In genomic region chr6:118946660-118947059, GRCm38 (mm10) we compare ENCODE assay signal across 24 mouse cellular contexts.
DNase-seq lines count a peak whose midpoint lies in the region; ATAC-seq and TF ChIP-seq lines count a peak whose summit lies in the region.
"Had no signal": no experiment of that assay in that cellular context is flagged by ENCODE, and none has a peak within 500 bp of the region (broad histone marks: within the 10 kb centered on the region; RNA-seq: fewer than 3 reads in every experiment).

No protein-coding gene starts in this region.

- WGBS in heart, postnatal 0 days = 69% methylated on average over 6 of the region's 6 CpGs
- WGBS in lung, embryonic 14.5 days = 45% methylated on average over 6 of the region's 6 CpGs
- WGBS in lung, adult 2 months = 54% methylated on average over 6 of the region's 6 CpGs

- no peaks in the 10 kb centered on the region for H3K9me3 ChIP-seq in heart, postnatal 0 days (replicated peaks; ENCODE audit: control insufficient read depth, low read length)
- no peaks in the 10 kb centered on the region for H3K9me3 ChIP-seq in lung, embryonic 14.5 days (ENCODE audit: low read depth, low read length)
- H3K9me3 ChIP-seq: hindbrain, embryonic 10.5 days; limb, embryonic 13.5 days; liver, embryonic 12.5 days; neural tube, embryonic 13.5 days had no signal

- H3K9ac ChIP-seq in heart, postnatal 0 days (replicated peaks; ENCODE audit: low read depth, low read length) = no peak overlapping the region
- no peak overlapping the region for H3K9ac ChIP-seq in lung, embryonic 14.5 days
- H3K9ac ChIP-seq: limb, embryonic 13.5 days; liver, embryonic 12.5 days; neural tube, embryonic 13.5 days had no signal

- H3K4me3 ChIP-seq in heart, postnatal 0 days (ENCODE audit: low read depth, low read length) = no peak overlapping the region
- no peak overlapping the region for H3K4me3 ChIP-seq in lung, embryonic 14.5 days (ENCODE audit: low read depth, low read length)
- H3K4me3 ChIP-seq in lung, adult 2 months (replicated peaks; ENCODE audit: extremely low read depth, low read depth, low read length) = no peak overlapping the region
- H3K4me3 ChIP-seq: hindbrain, embryonic 10.5 days; limb, embryonic 13.5 days; liver, embryonic 12.5 days; myocyte; neural tube, embryonic 13.5 days had no signal

- TF ChIP-seq CTCF in heart, postnatal 0 days (IDR thresholded peaks at IDR 0.05; ENCODE audit: low read depth) = no peak
- no peak for TF ChIP-seq CTCF in lung, embryonic 14.5 days (IDR thresholded peaks at IDR 0.05; ENCODE audit: low read depth)
- no peak for TF ChIP-seq CTCF in lung, adult 2 months (IDR thresholded peaks at IDR 0.05; ENCODE audit: insufficient read depth, low read length)

- intact Hi-C loops in heart, postnatal 25 days (cut with DNase I) = no loop called here

- no peaks in the 10 kb centered on the region for H3K36me3 ChIP-seq in heart, postnatal 0 days (replicated peaks; ENCODE audit: control insufficient read depth, insufficient read depth, low read length)
- H3K36me3 ChIP-seq in lung, embryonic 14.5 days (ENCODE audit: insufficient read depth) = no peaks in the 10 kb centered on the region
- H3K36me3 ChIP-seq: hindbrain, embryonic 10.5 days; limb, embryonic 13.5 days; liver, embryonic 12.5 days; neural tube, embryonic 13.5 days had no signal

- no peak for DNase-seq in heart, postnatal 0 days (ENCODE audit: low spot score)
- DNase-seq in heart, postnatal 25 days (ENCODE audit: low spot score) = no peak
- DNase-seq in lung, embryonic 14.5 days = no peak
- no peak for DNase-seq in lung, adult 2 months
- peak; percentile 31 to 59 for DNase-seq in lung, postnatal 4 days
- no peak for DNase-seq in Muller cell, postnatal 12 days (ENCODE audit: inconsistent ontology term)
- DNase-seq in urinary bladder, postnatal 25 days (ENCODE audit: low spot score) = no peak
- DNase-seq: adrenal gland, postnatal 36 days; cerebellum, adult 9-10 months; kidney, adult 8-10 months; kidney, postnatal 10 days; layer of hippocampus, postnatal 36 days; retina, postnatal 1 day; right cerebral cortex, postnatal 25 days; thymus, adult 18-20 months; thymus, postnatal 36 days had no signal

- ATAC-seq in heart, postnatal 0 days (ENCODE audit: insufficient read depth, low read depth) = no peak
- ATAC-seq in lung, embryonic 14.5 days (ENCODE audit: insufficient read depth) = no peak
- ATAC-seq: liver, embryonic 12.5 days; midbrain, embryonic 16.5 days; Patski had no signal

- no peak for TF ChIP-seq POLR2A in lung, adult 2 months (IDR thresholded peaks at IDR 0.05; ENCODE audit: borderline replicate concordance, extremely low read depth, low read depth, low read length)

- H3K27ac ChIP-seq in heart, postnatal 0 days (ENCODE audit: low read depth) = 0 out of 2 replicates have a peak overlapping the region, but pooled peaks have one; percentile 17
- peak overlapping the region; percentile 37; the same call in 1 of the 2 replicates for H3K27ac ChIP-seq in lung, embryonic 14.5 days (ENCODE audit: low read depth)
- H3K27ac ChIP-seq: hindbrain, embryonic 10.5 days; liver, embryonic 12.5 days; macrophage; neural tube, embryonic 13.5 days had no signal

- no peak overlapping the region for H3K4me2 ChIP-seq in heart, postnatal 0 days (ENCODE audit: low read depth, low read length)
- H3K4me2 ChIP-seq in lung, embryonic 14.5 days = no peak overlapping the region
- H3K4me2 ChIP-seq: limb, embryonic 13.5 days; liver, embryonic 12.5 days; neural tube, embryonic 13.5 days had no signal

- no peak for TF ChIP-seq EP300 in heart, postnatal 0 days (IDR thresholded peaks at IDR 0.05; ENCODE audit: low read depth)

- H3K27me3 ChIP-seq in heart, postnatal 0 days (ENCODE audit: control insufficient read depth, insufficient read depth, low read length) = no peaks in the 10 kb centered on the region
- H3K27me3 ChIP-seq in lung, embryonic 14.5 days (ENCODE audit: insufficient read depth, low read length) = no peaks in the 10 kb centered on the region
- H3K27me3 ChIP-seq: limb, embryonic 13.5 days; liver, embryonic 12.5 days; neural tube, embryonic 13.5 days; Patski had no signal

- H3K4me1 ChIP-seq in heart, postnatal 0 days (ENCODE audit: control insufficient read depth, insufficient read depth) = peaks cover 50% of the 10 kb centered on the region
- H3K4me1 ChIP-seq in lung, embryonic 14.5 days (ENCODE audit: insufficient read depth) = peaks cover 14% of the 10 kb centered on the region
- H3K4me1 ChIP-seq in lung, adult 2 months (ENCODE audit: control insufficient read depth, insufficient read depth, low read length) = peaks cover 4% of the 10 kb centered on the region
- H3K4me1 ChIP-seq: neural tube, embryonic 13.5 days had no signal

Comparison
In these comparisons a context has a peak if more than half of its experiments do, and no peak if none do; other contexts are left out.
1. DNase-seq: peak in lung, postnatal 4 days (2 of 2); none in heart, postnatal 0 days (single experiment), heart, postnatal 25 days (single experiment), lung, embryonic 14.5 days (single experiment), lung, adult 2 months (single experiment), Muller cell, postnatal 12 days (single experiment) and urinary bladder, postnatal 25 days (single experiment).